Mouse (Mus musculus) olfactory bulb, adult 2 months (tissue): ENCODE data around the gene Kdm1a.

Experiments
- CTCF ChIP-seq: fragments of 200-500 bp; IDR thresholded peaks from 2 replicates; pipeline ENCODE4 v1.5.1; 2012; ENCODE audit warnings: low read depth, mild to moderate bottlenecking, low read length, moderate library complexity; ENCODE audit not compliant: insufficient read depth
- POLR2A ChIP-seq: fragments of 200-500 bp; IDR thresholded peaks from 2 replicates; pipeline ENCODE4 v1.6.1; 2012; ENCODE audit warnings: mild to moderate bottlenecking, low read depth, low read length, moderate library complexity; ENCODE audit not compliant: insufficient read depth

GRCm38 (mm10) chr4:136553108-136553507 is 49.4 kb downstream of the Kdm1a start:
- TF ChIP-seq POLR2A: no peak
- TF ChIP-seq CTCF: no peak
